15 mouse cellular contexts compared by ENCODE assay signal in genomic region chr9:46538616-46539015, GRCm38 (mm10).
"Had no signal": no experiment of that assay in that cellular context is flagged by ENCODE, and none has a peak within 500 bp of the region (broad histone marks: within the 10 kb centered on the region; RNA-seq: fewer than 3 reads in every experiment).

No protein-coding gene starts in this region.

- H3K27ac ChIP-seq: liver, embryonic 15.5 days; lung, embryonic 15.5 days; macrophage; midbrain, embryonic 13.5 days; midbrain, embryonic 15.5 days; neural tube, embryonic 12.5 days had no signal

- H3K36me3 ChIP-seq: liver, embryonic 15.5 days; lung, embryonic 15.5 days; midbrain, embryonic 13.5 days; midbrain, embryonic 15.5 days; neural tube, embryonic 12.5 days had no signal

- H3K27me3 ChIP-seq: liver, embryonic 15.5 days; lung, embryonic 15.5 days; megakaryocyte, embryonic 14.5 days; midbrain, embryonic 13.5 days; midbrain, embryonic 15.5 days; neural tube, embryonic 12.5 days had no signal

- DNase-seq: liver, postnatal 0 days; lung, adult 2 months; lung, postnatal 36 days; right cerebral cortex, postnatal 14 days; spleen, adult 18-20 months; thymus, adult 18-20 months; thymus, postnatal 14 days; thymus, postnatal 36 days had no signal

- H3K4me1 ChIP-seq: liver, embryonic 15.5 days; lung, embryonic 15.5 days; megakaryocyte, embryonic 14.5 days; midbrain, embryonic 15.5 days; neural tube, embryonic 12.5 days had no signal

- H3K9me3 ChIP-seq: liver, embryonic 15.5 days; lung, embryonic 15.5 days; midbrain, embryonic 13.5 days; midbrain, embryonic 15.5 days; neural tube, embryonic 12.5 days had no signal

- H3K4me3 ChIP-seq: liver, embryonic 15.5 days; lung, embryonic 15.5 days; megakaryocyte, embryonic 14.5 days; midbrain, embryonic 13.5 days; midbrain, embryonic 15.5 days; neural tube, embryonic 12.5 days had no signal
